ENCODE assay signal across 19 mouse cellular contexts in the genomic region with DNA sequence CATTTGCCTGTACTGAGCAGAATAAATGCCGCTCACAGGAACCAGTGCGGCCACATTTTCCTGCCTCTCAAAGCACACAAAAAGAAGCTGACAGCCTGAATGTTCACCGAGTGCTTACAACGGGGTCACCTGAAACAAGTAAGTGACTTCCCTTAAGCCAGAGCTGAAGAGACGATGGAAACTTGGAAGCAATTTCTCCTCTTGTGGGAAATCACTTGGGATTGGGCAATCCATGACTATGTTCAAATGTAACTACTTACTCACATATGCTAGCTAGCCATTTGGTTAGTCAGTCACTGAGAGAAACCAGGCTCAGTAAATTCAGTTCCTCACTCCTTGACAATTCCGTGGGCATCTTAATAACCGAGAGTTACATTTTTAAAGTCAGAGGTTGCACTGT. TPM values are rescaled to one million over a fixed set of nuclear protein-coding genes. Genes with fewer than 3 reads are reported as not detected.
A peak's percentile ranks its signal among the peaks of the same experiment; 100 is the strongest.
DNase-seq lines count a peak whose midpoint lies in the region; ATAC-seq and TF ChIP-seq lines count a peak whose summit lies in the region.
"Had no signal": no experiment of that assay in that cellular context is flagged by ENCODE, and none has a peak within 500 bp of the region (broad histone marks: within the 10 kb centered on the region; RNA-seq: fewer than 3 reads in every experiment).

No protein-coding gene starts in this region.

- H3K9ac ChIP-seq in kidney, embryonic 15.5 days, result no peak overlapping the region
- H3K9ac ChIP-seq in kidney, embryonic 14.5 days (ENCODE audit: low read depth, low read length), result no peak overlapping the region
- H3K9ac ChIP-seq in stomach, embryonic 15.5 days, result no peak overlapping the region
- no peak overlapping the region for H3K9ac ChIP-seq in intestine, postnatal 0 days (ENCODE audit: low read depth, low read length)
- H3K9ac ChIP-seq: embryonic facial prominence, embryonic 15.5 days; forebrain, embryonic 13.5 days; forebrain, postnatal 0 days; heart, embryonic 13.5 days; hindbrain, embryonic 15.5 days had no signal

- no peak for TF ChIP-seq CTCF in intestine, postnatal 0 days (IDR thresholded peaks at IDR 0.05; ENCODE audit: low read depth)

- no peaks in the 10 kb centered on the region for H3K27me3 ChIP-seq in kidney, embryonic 15.5 days
- H3K27me3 ChIP-seq in kidney, embryonic 14.5 days (ENCODE audit: control insufficient read depth, insufficient read depth, low read length), result no peaks in the 10 kb centered on the region
- H3K27me3 ChIP-seq in stomach, embryonic 15.5 days (replicated peaks), result no peaks in the 10 kb centered on the region
- H3K27me3 ChIP-seq in intestine, postnatal 0 days (replicated peaks; ENCODE audit: control insufficient read depth, insufficient read depth, low read length), result no peaks in the 10 kb centered on the region
- H3K27me3 ChIP-seq: embryonic facial prominence, embryonic 15.5 days; forebrain, embryonic 13.5 days; hindbrain, embryonic 15.5 days had no signal

- DNase-seq in ES-CJ7 (ENCODE audit: low read depth, low spot score), result peak; percentile 19
- peak; percentile 29 for DNase-seq in fibroblast of lung, adult 2 months (ENCODE audit: low read depth)
- DNase-seq in adrenal gland, postnatal 4 days (ENCODE audit: low spot score in 2 of 2), result no peak
- DNase-seq in neural tube, embryonic 10.5 days (ENCODE audit: extremely low spot score, low spot score), result no peak
- DNase-seq: adrenal gland, postnatal 10 days; cerebellum, adult 18-20 months; cerebellum, adult 9-11 months; embryo, embryonic 11 days; forebrain, postnatal 0 days; gastrocnemius, postnatal 14 days; heart, postnatal 36 days had no signal

- H3K4me1 ChIP-seq in kidney, embryonic 15.5 days, result peaks cover 3% of the 10 kb centered on the region; the same call in 1 of the 2 replicates
- peaks cover 6% of the 10 kb centered on the region; the same call in 1 of the 2 replicates for H3K4me1 ChIP-seq in kidney, embryonic 14.5 days (ENCODE audit: control insufficient read depth, insufficient read depth, low read length)
- no peaks in the 10 kb centered on the region for H3K4me1 ChIP-seq in stomach, embryonic 15.5 days
- no peaks in the 10 kb centered on the region for H3K4me1 ChIP-seq in intestine, postnatal 0 days (replicated peaks; ENCODE audit: control insufficient read depth, insufficient read depth, low read length)

- no peaks in the 10 kb centered on the region for H3K36me3 ChIP-seq in kidney, embryonic 15.5 days
- no peaks in the 10 kb centered on the region for H3K36me3 ChIP-seq in kidney, embryonic 14.5 days (ENCODE audit: control insufficient read depth, insufficient read depth, low read length)
- no peaks in the 10 kb centered on the region for H3K36me3 ChIP-seq in stomach, embryonic 15.5 days
- H3K36me3 ChIP-seq in intestine, postnatal 0 days (ENCODE audit: control insufficient read depth, insufficient read depth), result no peaks in the 10 kb centered on the region
- H3K36me3 ChIP-seq: embryonic facial prominence, embryonic 15.5 days; heart, embryonic 13.5 days; hindbrain, embryonic 15.5 days had no signal

- 83% methylated on average over 7 of the region's 7 CpGs for WGBS in kidney, embryonic 15.5 days
- 91% methylated on average over 7 of the region's 7 CpGs for WGBS in kidney, embryonic 14.5 days
- whole genome bisulfite sequencing in stomach, embryonic 15.5 days, result 70% methylated on average over 7 of the region's 7 CpGs
- WGBS in intestine, postnatal 0 days, result 63% methylated on average over 7 of the region's 7 CpGs

- H3K4me3 ChIP-seq in kidney, embryonic 15.5 days (replicated peaks), result no peak overlapping the region
- H3K4me3 ChIP-seq in kidney, embryonic 14.5 days (ENCODE audit: low read length), result no peak overlapping the region
- no peak overlapping the region for H3K4me3 ChIP-seq in stomach, embryonic 15.5 days (replicated peaks)
- H3K4me3 ChIP-seq in intestine, postnatal 0 days (ENCODE audit: low read depth, low read length), result no peak overlapping the region
- H3K4me3 ChIP-seq: embryonic facial prominence, embryonic 15.5 days; forebrain, embryonic 13.5 days; heart, embryonic 13.5 days; hindbrain, embryonic 15.5 days had no signal

- 0 out of 2 replicates have a peak overlapping the region, but pooled peaks have one; percentile 46 for H3K27ac ChIP-seq in kidney, embryonic 15.5 days
- no peak overlapping the region for H3K27ac ChIP-seq in kidney, embryonic 14.5 days (ENCODE audit: low read depth, low read length)
- H3K27ac ChIP-seq in stomach, embryonic 15.5 days, result no peak overlapping the region
- no peak overlapping the region for H3K27ac ChIP-seq in intestine, postnatal 0 days (ENCODE audit: low read depth, low read length)
- H3K27ac ChIP-seq: embryonic facial prominence, embryonic 15.5 days; forebrain, embryonic 13.5 days; heart, embryonic 13.5 days; hindbrain, embryonic 15.5 days had no signal

- ATAC-seq in kidney, embryonic 15.5 days (replicated peaks; ENCODE audit: low FRiP score), result no peak
- no peak for ATAC-seq in kidney, embryonic 14.5 days (ENCODE audit: low FRiP score, low TSS enrichment)
- ATAC-seq in stomach, embryonic 15.5 days (ENCODE audit: insufficient read depth, low FRiP score, low read depth), result 0 out of 2 replicates have a peak, but pooled peaks have one; percentile 43
- no peak for ATAC-seq in intestine, postnatal 0 days
- ATAC-seq: forebrain, embryonic 13.5 days; forebrain, postnatal 0 days had no signal

- H3K9me3 ChIP-seq in kidney, embryonic 15.5 days (replicated peaks), result no peaks in the 10 kb centered on the region
- no peaks in the 10 kb centered on the region for H3K9me3 ChIP-seq in kidney, embryonic 14.5 days (ENCODE audit: control insufficient read depth, low read length)
- no peaks in the 10 kb centered on the region for H3K9me3 ChIP-seq in stomach, embryonic 15.5 days
- H3K9me3 ChIP-seq in intestine, postnatal 0 days (ENCODE audit: control insufficient read depth), result no peaks in the 10 kb centered on the region
- H3K9me3 ChIP-seq: embryonic facial prominence, embryonic 15.5 days; forebrain, embryonic 13.5 days; heart, embryonic 13.5 days; hindbrain, embryonic 15.5 days had no signal

- H3K4me2 ChIP-seq in kidney, embryonic 15.5 days, result no peak overlapping the region
- H3K4me2 ChIP-seq in kidney, embryonic 14.5 days (replicated peaks; ENCODE audit: low read depth, low read length), result no peak overlapping the region
- H3K4me2 ChIP-seq in stomach, embryonic 15.5 days, result no peak overlapping the region
- H3K4me2 ChIP-seq in intestine, postnatal 0 days (replicated peaks; ENCODE audit: low read depth), result no peak overlapping the region
- H3K4me2 ChIP-seq: embryonic facial prominence, embryonic 15.5 days; forebrain, embryonic 13.5 days; heart, embryonic 13.5 days; hindbrain, embryonic 15.5 days had no signal

RNA-seq across cellular contexts. Expression of a gene that starts 43.0 kb away (rescaled TPM):
- 27.2 and 28.7 TPM in 2 replicates for polyA plus RNA-seq in kidney, embryonic 15.5 days (2015; fragmentation: Nextera tagmentation; extraction: Ambion mirVana)
- 30.0 and 30.2 TPM in 2 replicates for polyA plus RNA-seq in kidney, embryonic 14.5 days (2014; fragmentation: Nextera tagmentation; extraction: Ambion mirVana)
- polyA plus RNA-seq in stomach, embryonic 15.5 days (2015; fragmentation: Nextera tagmentation; extraction: Ambion mirVana), result 22.6 and 23.5 TPM in 2 replicates
- total RNA-seq in adrenal gland, postnatal 4 days (2021), result 10 to 100 TPM; 26.8 to 27.2 TPM
- polyA plus RNA-seq in intestine, postnatal 0 days (2015; fragmentation: Nextera tagmentation; extraction: Ambion mirVana), result 21.4 and 23.6 TPM in 2 replicates

Comparison
In these comparisons a context has a peak if more than half of its experiments do, and no peak if none do; other contexts are left out.
1. DNase-seq: peak in ES-CJ7 (single experiment) and fibroblast of lung, adult 2 months (single experiment); none in adrenal gland, postnatal 4 days (0 of 2) and neural tube, embryonic 10.5 days (single experiment).